Mouse (Mus musculus) ovary, adult 18-20 months (tissue): ENCODE data around the gene Alcam.

Experiments
- DNase-seq: peaks from one replicate; pipeline ENCODE4 v3.0.0; 2022; ENCODE audit warnings: low spot score, mixed read lengths

Alcam gene

GRCm38 (mm10) chr16:52250935-52251334 is 202.9 kb downstream of the Alcam start:
- no peak for DNase-seq

GRCm38 (mm10) chr16:52250196-52250595 is 203.7 kb downstream of the Alcam start:
- DNase-seq, result no peak

DNA sequence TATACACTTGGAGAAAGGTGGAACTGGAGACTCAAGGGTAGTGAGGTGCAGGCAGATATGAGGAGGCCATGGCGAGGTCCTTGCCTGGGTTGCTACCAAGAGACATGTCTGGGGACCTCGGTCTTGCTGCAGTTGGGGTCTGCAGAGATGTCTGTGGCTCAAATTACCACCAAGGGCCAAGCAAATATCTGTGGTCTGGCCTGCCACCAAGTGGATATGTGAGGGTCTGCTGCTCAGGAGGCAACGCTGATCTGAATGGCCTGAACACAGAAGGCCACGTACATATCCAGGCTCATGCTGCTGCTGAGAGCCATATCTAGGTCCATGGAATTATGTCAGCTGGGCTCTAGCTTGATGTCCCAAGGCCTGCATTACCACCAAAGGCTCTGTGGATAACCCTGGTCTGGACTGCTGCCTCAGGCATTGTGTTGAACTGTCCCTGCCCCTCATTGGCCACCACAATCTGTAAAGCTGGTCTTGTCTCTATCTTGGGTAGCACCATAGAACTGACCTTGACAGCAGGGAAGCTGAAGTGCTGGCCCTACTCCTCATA is 210.4 kb downstream of the Alcam start:
- no peak for DNase-seq

- no peak for DNase-seq
Observed at GRCm38 (mm10) chr16:52242144-52242543, 211.7 kb downstream of the Alcam start.

- DNase-seq, result no peak
Observed at GRCm38 (mm10) chr16:52229930-52230329, 223.9 kb downstream of the Alcam start.

DNA sequence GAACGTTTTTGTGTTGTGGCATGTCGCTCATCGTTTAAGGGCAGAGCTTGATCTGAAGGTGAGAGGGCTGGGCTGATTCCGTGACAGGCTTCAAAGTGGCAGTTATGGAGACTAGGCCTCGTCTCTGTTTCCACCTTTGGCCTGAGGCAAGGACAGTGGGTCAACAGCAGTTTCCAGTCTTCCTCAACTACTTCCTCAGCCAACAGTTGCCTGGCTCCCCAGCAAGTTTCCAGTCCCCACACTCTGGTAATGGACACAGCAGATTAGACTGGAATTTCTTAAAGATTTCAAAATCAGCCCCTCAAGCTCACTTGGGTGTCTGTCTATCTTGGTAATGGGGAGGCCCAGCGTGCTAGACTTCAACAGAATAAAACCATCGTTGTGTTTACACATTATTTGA is 224.4 kb downstream of the Alcam start:
- DNase-seq, result no peak

DNA sequence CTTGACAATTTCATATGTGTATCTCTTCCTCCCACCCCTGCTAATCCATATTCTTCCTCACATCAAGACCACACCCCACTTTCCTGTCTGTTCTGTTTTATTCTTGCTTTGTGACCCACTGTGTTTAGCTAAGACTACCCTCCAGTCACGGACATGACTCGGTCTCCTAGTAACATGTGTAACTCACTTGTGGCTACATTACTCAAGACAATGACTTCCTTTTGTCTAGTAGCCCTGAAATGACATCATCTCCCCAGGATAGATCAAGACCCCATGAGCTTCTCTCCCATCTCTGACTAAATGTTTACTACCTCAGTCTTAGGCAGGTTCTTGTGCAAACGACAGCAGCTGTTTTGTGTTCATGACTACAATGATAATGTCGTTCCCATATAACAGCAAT is 231.0 kb downstream of the Alcam start:
- no peak for DNase-seq

- DNase-seq, result no peak
Observed at GRCm38 (mm10) chr16:52219069-52219468, 234.8 kb downstream of the Alcam start.

DNA sequence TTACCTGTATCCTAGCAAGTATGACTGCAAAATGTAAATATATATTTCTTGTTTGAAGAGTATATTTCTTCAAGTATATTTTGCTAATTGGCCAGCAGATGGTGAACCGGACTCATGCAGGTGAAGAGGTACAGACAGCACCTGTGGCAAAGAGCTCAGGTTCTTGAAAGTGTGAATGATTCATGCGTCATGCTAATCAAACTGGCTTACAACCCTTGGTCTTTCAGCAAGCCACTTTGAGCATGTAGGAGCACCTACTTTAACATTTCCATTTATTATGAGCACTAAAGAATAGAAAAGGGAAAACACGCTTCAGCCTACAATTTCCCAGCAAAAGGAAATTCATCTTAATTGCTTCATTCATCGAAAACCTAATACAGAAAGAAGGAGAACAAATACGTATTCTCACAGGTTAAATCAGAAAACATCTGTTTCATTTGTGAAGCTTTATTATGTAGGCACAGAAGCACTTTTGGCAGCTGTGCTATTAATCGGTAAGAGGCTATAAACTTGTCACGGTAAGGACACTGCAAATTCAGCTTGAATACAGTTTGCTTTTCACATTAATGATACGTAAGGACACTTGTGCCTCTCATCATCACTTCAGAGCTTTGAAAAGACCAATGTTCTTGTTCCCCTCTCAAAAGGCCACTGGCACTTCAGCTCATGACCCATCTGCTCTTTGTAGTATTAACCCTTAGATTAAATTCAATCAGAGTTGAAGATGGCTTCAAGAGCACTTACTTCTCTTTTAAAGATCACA is 242.8 kb downstream of the Alcam start:
- no peak for DNase-seq

GRCm38 (mm10) chr16:52200107-52200506 is 253.8 kb downstream of the Alcam start:
- DNase-seq, result no peak
